ENCODE assay signal across 19 mouse cellular contexts in the genomic region with DNA sequence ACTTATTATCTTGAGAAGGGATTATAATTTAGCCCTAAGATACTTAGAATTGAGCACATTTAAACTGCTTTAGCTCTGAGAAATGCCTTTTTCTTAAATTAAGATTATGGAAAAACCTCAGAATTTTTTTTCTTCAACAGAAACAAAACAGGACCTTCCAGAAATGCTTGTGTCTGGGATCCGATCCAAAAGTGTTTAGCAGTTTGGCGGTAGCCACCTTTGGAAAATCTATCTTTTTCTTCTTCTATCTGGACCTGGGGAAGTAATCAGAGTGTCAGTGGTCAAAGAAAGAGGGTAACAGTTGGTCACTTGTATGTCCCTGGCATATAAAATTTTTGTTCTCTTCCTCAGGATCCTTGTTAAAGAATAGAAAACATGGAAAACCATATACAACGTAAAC. TPM values are rescaled to one million over a fixed set of nuclear protein-coding genes. Genes with fewer than 3 reads are reported as not detected.
DNase-seq lines count a peak whose midpoint lies in the region; ATAC-seq and TF ChIP-seq lines count a peak whose summit lies in the region.
"Had no signal": no experiment of that assay in that cellular context is flagged by ENCODE, and none has a peak within 500 bp of the region (broad histone marks: within the 10 kb centered on the region; RNA-seq: fewer than 3 reads in every experiment).

No protein-coding gene starts in this region.

- peak; percentile 63 to 69 for DNase-seq in cerebellum, postnatal 10 days
- no peak for DNase-seq in cerebellum, adult 18-20 months
- peak; percentile 41 for DNase-seq in embryonic facial prominence, embryonic 14.5 days (ENCODE audit: low spot score)
- no peak for DNase-seq in embryonic facial prominence, embryonic 10.5 days (ENCODE audit: low spot score)
- peak; percentile 40 for DNase-seq in lung, embryonic 14.5 days
- no peak for DNase-seq in lung, adult 2 months
- peak; percentile 34 for DNase-seq in 3T3-L1 (ENCODE audit: low read depth, low spot score)
- DNase-seq in heart, postnatal 10 days, result no peak
- DNase-seq: adrenal gland, adult 2 months; adrenal gland, postnatal 10 days; adrenal gland, postnatal 25 days; cerebellum, adult 11-12 months; cerebellum, adult 9-10 months; cerebellum, postnatal 25 days; forebrain, postnatal 0 days had no signal

- TF ChIP-seq POLR2A in lung, adult 2 months (IDR thresholded peaks at IDR 0.05; ENCODE audit: borderline replicate concordance, extremely low read depth, low read depth, low read length), result no peak

- intact Hi-C loops in heart, postnatal 10 days (cut with DNase I), result no loop called here

- no peak for TF ChIP-seq CTCF in lung, embryonic 14.5 days (IDR thresholded peaks at IDR 0.05; ENCODE audit: low read depth)
- no peak for TF ChIP-seq CTCF in lung, adult 2 months (IDR thresholded peaks at IDR 0.05; ENCODE audit: insufficient read depth, low read length)

- H3K9ac ChIP-seq in embryonic facial prominence, embryonic 14.5 days (ENCODE audit: low read depth, low read length), result no peak overlapping the region
- no peak overlapping the region for H3K9ac ChIP-seq in lung, embryonic 14.5 days
- H3K9ac ChIP-seq: embryonic facial prominence, embryonic 13.5 days; forebrain, embryonic 13.5 days; forebrain, embryonic 15.5 days; forebrain, postnatal 0 days had no signal

- H3K27ac ChIP-seq in embryonic facial prominence, embryonic 14.5 days (replicated peaks; ENCODE audit: low read depth, low read length), result no peak overlapping the region
- no peak overlapping the region for H3K27ac ChIP-seq in embryonic facial prominence, embryonic 10.5 days (replicated peaks)
- no peak overlapping the region for H3K27ac ChIP-seq in lung, embryonic 14.5 days (ENCODE audit: low read depth)
- H3K27ac ChIP-seq: embryonic facial prominence, embryonic 13.5 days; forebrain, embryonic 13.5 days; forebrain, embryonic 15.5 days had no signal

- no peaks in the 10 kb centered on the region for H3K9me3 ChIP-seq in embryonic facial prominence, embryonic 14.5 days (ENCODE audit: control insufficient read depth, low read length)
- no peaks in the 10 kb centered on the region for H3K9me3 ChIP-seq in embryonic facial prominence, embryonic 10.5 days
- no peaks in the 10 kb centered on the region for H3K9me3 ChIP-seq in lung, embryonic 14.5 days (ENCODE audit: low read depth, low read length)
- H3K9me3 ChIP-seq: embryonic facial prominence, embryonic 13.5 days; forebrain, embryonic 13.5 days; forebrain, embryonic 15.5 days had no signal

- H3K27me3 ChIP-seq in embryonic facial prominence, embryonic 14.5 days (replicated peaks; ENCODE audit: control insufficient read depth, insufficient read depth, low read length), result no peaks in the 10 kb centered on the region
- H3K27me3 ChIP-seq in embryonic facial prominence, embryonic 10.5 days (replicated peaks; ENCODE audit: low read depth, poor library complexity, severe bottlenecking), result no peaks in the 10 kb centered on the region
- no peaks in the 10 kb centered on the region for H3K27me3 ChIP-seq in lung, embryonic 14.5 days (ENCODE audit: insufficient read depth, low read length)
- H3K27me3 ChIP-seq: embryonic facial prominence, embryonic 13.5 days; forebrain, embryonic 13.5 days; forebrain, embryonic 15.5 days had no signal

- no peaks in the 10 kb centered on the region for H3K4me1 ChIP-seq in embryonic facial prominence, embryonic 14.5 days (ENCODE audit: control insufficient read depth, insufficient read depth, low read length)
- H3K4me1 ChIP-seq in embryonic facial prominence, embryonic 10.5 days, result peaks cover 3% of the 10 kb centered on the region; the same call in 1 of the 2 replicates
- H3K4me1 ChIP-seq in lung, embryonic 14.5 days (ENCODE audit: insufficient read depth), result no peaks in the 10 kb centered on the region
- no peaks in the 10 kb centered on the region for H3K4me1 ChIP-seq in lung, adult 2 months (ENCODE audit: control insufficient read depth, insufficient read depth, low read length)
- H3K4me1 ChIP-seq: embryonic facial prominence, embryonic 13.5 days had no signal

- no peak overlapping the region for H3K4me3 ChIP-seq in embryonic facial prominence, embryonic 14.5 days (ENCODE audit: low read depth, low read length)
- H3K4me3 ChIP-seq in embryonic facial prominence, embryonic 10.5 days, result no peak overlapping the region
- no peak overlapping the region for H3K4me3 ChIP-seq in lung, embryonic 14.5 days (ENCODE audit: low read depth, low read length)
- H3K4me3 ChIP-seq in lung, adult 2 months (replicated peaks; ENCODE audit: extremely low read depth, low read depth, low read length), result no peak overlapping the region
- H3K4me3 ChIP-seq: embryonic facial prominence, embryonic 13.5 days; forebrain, embryonic 13.5 days; forebrain, embryonic 15.5 days had no signal

- H3K36me3 ChIP-seq in embryonic facial prominence, embryonic 14.5 days (ENCODE audit: control insufficient read depth, insufficient read depth, low read length), result no peaks in the 10 kb centered on the region
- H3K36me3 ChIP-seq in embryonic facial prominence, embryonic 10.5 days (replicated peaks), result no peaks in the 10 kb centered on the region
- no peaks in the 10 kb centered on the region for H3K36me3 ChIP-seq in lung, embryonic 14.5 days (ENCODE audit: insufficient read depth)
- H3K36me3 ChIP-seq: embryonic facial prominence, embryonic 13.5 days; forebrain, embryonic 15.5 days had no signal

- H3K4me2 ChIP-seq in embryonic facial prominence, embryonic 14.5 days (ENCODE audit: low read depth, low read length), result no peak overlapping the region
- no peak overlapping the region for H3K4me2 ChIP-seq in lung, embryonic 14.5 days
- H3K4me2 ChIP-seq: embryonic facial prominence, embryonic 13.5 days; forebrain, embryonic 13.5 days; forebrain, embryonic 15.5 days had no signal

- ATAC-seq in embryonic facial prominence, embryonic 14.5 days (ENCODE audit: low read depth), result no peak
- no peak for ATAC-seq in lung, embryonic 14.5 days (ENCODE audit: insufficient read depth)
- ATAC-seq: forebrain, embryonic 13.5 days; forebrain, embryonic 15.5 days; forebrain, postnatal 0 days had no signal

- WGBS in embryonic facial prominence, embryonic 14.5 days, result 64% methylated on average over 3 of the region's 3 CpGs
- WGBS in embryonic facial prominence, embryonic 10.5 days, result 93% methylated on average over 3 of the region's 3 CpGs
- 55% methylated on average over 3 of the region's 3 CpGs for WGBS in lung, embryonic 14.5 days
- 76% methylated on average over 3 of the region's 3 CpGs for WGBS in lung, adult 2 months

RNA-seq across cellular contexts. Expression of a gene that starts 54.9 kb away (rescaled TPM):
- polyA plus RNA-seq in embryonic facial prominence, embryonic 14.5 days (2014; fragmentation: Nextera tagmentation; extraction: Ambion mirVana), result 14.0 TPM in 2 replicates
- 6.2 and 7.0 TPM in 2 replicates for polyA plus RNA-seq in embryonic facial prominence, embryonic 10.5 days (2016; fragmentation: Nextera tagmentation; extraction: Ambion mirVana)
- polyA plus RNA-seq in lung, embryonic 14.5 days (2014; fragmentation: Nextera tagmentation; extraction: Ambion mirVana), result 4.1 and 4.5 TPM in 2 replicates
- 5.7 and 8.0 TPM in 2 replicates for polyA plus RNA-seq in lung, adult 2 months (2012; rRNA removed)
- total RNA-seq in heart, postnatal 10 days (2021), result 100 to 1,000 TPM; 121 to 128 TPM
- total RNA-seq: MEL had no signal

Comparison
In these comparisons a context has a peak if more than half of its experiments do, and no peak if none do; other contexts are left out.
1. DNase-seq: peak in cerebellum, postnatal 10 days (2 of 2), embryonic facial prominence, embryonic 14.5 days (single experiment), lung, embryonic 14.5 days (single experiment) and 3T3-L1 (single experiment); none in cerebellum, adult 18-20 months (0 of 2), embryonic facial prominence, embryonic 10.5 days (single experiment), lung, adult 2 months (single experiment) and heart, postnatal 10 days (0 of 2).